Mouse (Mus musculus) G1E (cell line): ENCODE measurements around the gene Casp2.

ENCODE experiments used
- CTCF ChIP-seq: IDR thresholded peaks from 2 replicates; pipeline ENCODE4 v1.5.1; 2012; ENCODE audit warnings: low read depth, low read length, inconsistent platforms, mixed read lengths
- POLR2AphosphoS5 ChIP-seq: IDR thresholded peaks from 2 replicates; pipeline ENCODE4 v1.6.1; 2012; ENCODE audit warnings: low read depth, low read length, inconsistent platforms; ENCODE audit not compliant: insufficient replicate concordance

GRCm38 (mm10) chr6:42231191-42231590 is 33.6 kb upstream of the Casp2 start:
- TF ChIP-seq POLR2AphosphoS5 (no peak), CTCF (no peak)
